Mouse (Mus musculus): ENCODE measurements at regions not wholly inside any gene's neighbourhood (a gene's known extent, or its start where the extent isn't known, plus 50 kb on each side); places are given as distances from the start of the nearest gene placed in this dataset.

- H3K4me1 ChIP-seq (ENCODE audit: control insufficient read depth, insufficient read depth, low read length): no peaks in the 10 kb centered on the region; the same call in 1 of the 2 replicates
- TF ChIP-seq CTCF (IDR thresholded peaks at IDR 0.05; ENCODE audit: control insufficient read depth, insufficient read depth, low read length): no peak
- TF ChIP-seq POLR2A (IDR thresholded peaks at IDR 0.05; ENCODE audit: borderline replicate concordance, control insufficient read depth, low read depth, low read length): no peak
- no peak overlapping the region for H3K4me3 ChIP-seq (replicated peaks; ENCODE audit: control insufficient read depth, low read depth, low read length)
- H3K27ac ChIP-seq (ENCODE audit: control insufficient read depth, insufficient read depth, low read depth, low read length, poor library complexity): no peak overlapping the region
- WGBS: 53% methylated on average over 2 of the region's 2 CpGs
Observed at GRCm38 (mm10) chr10:84236236-84236635, 204.2 kb downstream of the Nuak1 start.

- Histone ChIP-seq H3K27ac (ENCODE audit: control insufficient read depth, insufficient read depth, low read depth, low read length, poor library complexity) (no peak overlapping the region), H3K4me1 (ENCODE audit: control insufficient read depth, insufficient read depth, low read length) (no peaks in the 10 kb centered on the region; the same call in 1 of the 2 replicates), H3K4me3 (replicated peaks; ENCODE audit: control insufficient read depth, low read depth, low read length) (no peak overlapping the region)
- TF ChIP-seq POLR2A (IDR thresholded peaks at IDR 0.05; ENCODE audit: borderline replicate concordance, control insufficient read depth, low read depth, low read length) (no peak), CTCF (IDR thresholded peaks at IDR 0.05; ENCODE audit: control insufficient read depth, insufficient read depth, low read length) (no peak)
- 73% methylated on average over 18 of the region's 18 CpGs for WGBS
Observed at GRCm38 (mm10) chr10:84238279-84238963, 202.0 kb downstream of the Nuak1 start.

GRCm38 (mm10) chr10:84243283-84243682 is 197.1 kb downstream of the Nuak1 start:
- WGBS: 83% methylated on average over 5 of the region's 5 CpGs
- H3K27ac ChIP-seq (ENCODE audit: control insufficient read depth, insufficient read depth, low read depth, low read length, poor library complexity): no peak overlapping the region
- no peak overlapping the region for H3K4me3 ChIP-seq (replicated peaks; ENCODE audit: control insufficient read depth, low read depth, low read length)
- TF ChIP-seq CTCF (IDR thresholded peaks at IDR 0.05; ENCODE audit: control insufficient read depth, insufficient read depth, low read length): no peak
- TF ChIP-seq POLR2A (IDR thresholded peaks at IDR 0.05; ENCODE audit: borderline replicate concordance, control insufficient read depth, low read depth, low read length): no peak
- no peaks in the 10 kb centered on the region for H3K4me1 ChIP-seq (ENCODE audit: control insufficient read depth, insufficient read depth, low read length)

- Histone ChIP-seq H3K4me3 (replicated peaks; ENCODE audit: control insufficient read depth, low read depth, low read length) (no peak overlapping the region), H3K4me1 (ENCODE audit: control insufficient read depth, insufficient read depth, low read length) (no peaks in the 10 kb centered on the region; the same call in 1 of the 2 replicates), H3K27ac (ENCODE audit: control insufficient read depth, insufficient read depth, low read depth, low read length, poor library complexity) (no peak overlapping the region)
- TF ChIP-seq CTCF (IDR thresholded peaks at IDR 0.05; ENCODE audit: control insufficient read depth, insufficient read depth, low read length) (no peak), POLR2A (IDR thresholded peaks at IDR 0.05; ENCODE audit: borderline replicate concordance, control insufficient read depth, low read depth, low read length) (no peak)
- WGBS: 86% methylated on average over 3 of the region's 3 CpGs
Observed at GRCm38 (mm10) chr10:84249346-84249745, 191.1 kb downstream of the Nuak1 start.

GRCm38 (mm10) chr10:84260931-84261650 is 179.3 kb downstream of the Nuak1 start:
- no peak overlapping the region for H3K4me3 ChIP-seq (replicated peaks; ENCODE audit: control insufficient read depth, low read depth, low read length)
- WGBS: 43% methylated on average over 6 of the region's 6 CpGs

GRCm38 (mm10) chr10:84262943-84263342 is 177.5 kb downstream of the Nuak1 start:
- no peak overlapping the region for H3K4me3 ChIP-seq (replicated peaks; ENCODE audit: control insufficient read depth, low read depth, low read length)
- no peak overlapping the region for H3K27ac ChIP-seq (ENCODE audit: control insufficient read depth, insufficient read depth, low read depth, low read length, poor library complexity)
- WGBS: 46% methylated on average over 4 of the region's 4 CpGs
- H3K4me1 ChIP-seq (ENCODE audit: control insufficient read depth, insufficient read depth, low read length): peaks cover 6% of the 10 kb centered on the region
- no peak for TF ChIP-seq CTCF (IDR thresholded peaks at IDR 0.05; ENCODE audit: control insufficient read depth, insufficient read depth, low read length)
- TF ChIP-seq POLR2A (IDR thresholded peaks at IDR 0.05; ENCODE audit: borderline replicate concordance, control insufficient read depth, low read depth, low read length): no peak

More at GRCm38 (mm10) chr10:84260931-84261650, 179.3 kb downstream of the Nuak1 start:
- peaks cover 6% of the 10 kb centered on the region for H3K4me1 ChIP-seq (ENCODE audit: control insufficient read depth, insufficient read depth, low read length)
- TF ChIP-seq POLR2A (IDR thresholded peaks at IDR 0.05; ENCODE audit: borderline replicate concordance, control insufficient read depth, low read depth, low read length) (no peak), CTCF (IDR thresholded peaks at IDR 0.05; ENCODE audit: control insufficient read depth, insufficient read depth, low read length) (no peak)
- H3K27ac ChIP-seq (ENCODE audit: control insufficient read depth, insufficient read depth, low read depth, low read length, poor library complexity): no peak overlapping the region

GRCm38 (mm10) chr10:84285832-84286506 is 154.4 kb downstream of the Nuak1 start:
- Histone ChIP-seq H3K27ac (ENCODE audit: control insufficient read depth, insufficient read depth, low read depth, low read length, poor library complexity) (no peak overlapping the region), H3K4me1 (ENCODE audit: control insufficient read depth, insufficient read depth, low read length) (no peaks in the 10 kb centered on the region), H3K4me3 (replicated peaks; ENCODE audit: control insufficient read depth, low read depth, low read length) (no peak overlapping the region)
- WGBS: 66% methylated on average over 6 of the region's 6 CpGs
- TF ChIP-seq POLR2A (IDR thresholded peaks at IDR 0.05; ENCODE audit: borderline replicate concordance, control insufficient read depth, low read depth, low read length): no peak
- no peak for TF ChIP-seq CTCF (IDR thresholded peaks at IDR 0.05; ENCODE audit: control insufficient read depth, insufficient read depth, low read length)

GRCm38 (mm10) chr10:84294422-84294821 is 146.0 kb downstream of the Nuak1 start:
- no peaks in the 10 kb centered on the region for H3K4me1 ChIP-seq (ENCODE audit: control insufficient read depth, insufficient read depth, low read length)
- H3K27ac ChIP-seq (ENCODE audit: control insufficient read depth, insufficient read depth, low read depth, low read length, poor library complexity): no peak overlapping the region
- 78% methylated on average over 4 of the region's 4 CpGs for WGBS
- H3K4me3 ChIP-seq (replicated peaks; ENCODE audit: control insufficient read depth, low read depth, low read length): no peak overlapping the region
- no peak for TF ChIP-seq CTCF (IDR thresholded peaks at IDR 0.05; ENCODE audit: control insufficient read depth, insufficient read depth, low read length)
- no peak for TF ChIP-seq POLR2A (IDR thresholded peaks at IDR 0.05; ENCODE audit: borderline replicate concordance, control insufficient read depth, low read depth, low read length)

Measured in bone marrow, adult 2 months (tissue).